Mouse (Mus musculus) Muller cell, postnatal 12 days (primary cell): ENCODE measurements around the gene Dkk1.
A peak's percentile ranks its signal among the peaks of the same experiment; 100 is the strongest.

ENCODE experiments used
- DNase-seq: peaks from one replicate; pipeline ENCODE4 v3.0.0-alpha.2; 2015; ENCODE audit errors: inconsistent ontology term

Dkk1 gene

DNA sequence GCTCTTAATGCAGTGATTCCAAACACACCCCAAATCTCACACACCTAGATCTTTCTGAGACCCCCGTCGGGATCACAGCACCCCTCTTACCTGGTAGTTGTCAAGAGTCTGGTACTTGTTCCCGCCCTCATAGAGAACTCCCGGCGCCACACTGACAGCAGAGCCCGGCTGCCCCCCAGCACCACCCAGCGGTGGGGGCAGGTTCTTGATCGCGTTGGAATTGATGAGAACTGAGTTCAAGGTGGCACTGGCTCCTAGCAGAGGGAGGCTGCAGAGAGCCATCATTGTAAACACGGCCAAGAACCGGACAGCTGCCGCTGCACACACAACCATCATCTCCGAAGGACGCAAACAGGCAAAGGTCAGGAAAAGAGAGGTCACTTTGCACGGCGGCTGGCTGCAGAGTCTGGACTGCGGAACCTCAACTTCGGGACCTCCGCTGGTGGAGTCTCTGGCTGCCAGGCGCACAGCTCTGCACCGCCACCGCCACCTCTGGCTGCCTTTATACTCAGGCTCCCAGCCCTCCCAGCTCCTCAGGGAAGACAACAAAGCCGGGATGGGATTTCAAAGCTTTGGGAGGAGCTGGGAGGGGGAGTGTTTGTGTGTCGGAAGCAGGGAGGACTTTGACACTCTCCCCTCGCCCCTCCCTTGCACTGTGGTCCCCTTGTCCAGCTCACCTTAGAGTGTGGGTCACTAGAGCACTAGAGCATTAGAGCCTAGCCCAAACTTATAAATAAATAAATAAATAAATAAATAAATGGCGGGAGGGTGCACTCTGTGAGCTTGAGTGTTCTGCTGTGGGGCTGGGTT is at the start of gene Dkk1:
Dkk1 (minus strand) TSS at position 622 of the 810 bp plus-strand sequence.
- DNase-seq = peak; percentile 56

DNA sequence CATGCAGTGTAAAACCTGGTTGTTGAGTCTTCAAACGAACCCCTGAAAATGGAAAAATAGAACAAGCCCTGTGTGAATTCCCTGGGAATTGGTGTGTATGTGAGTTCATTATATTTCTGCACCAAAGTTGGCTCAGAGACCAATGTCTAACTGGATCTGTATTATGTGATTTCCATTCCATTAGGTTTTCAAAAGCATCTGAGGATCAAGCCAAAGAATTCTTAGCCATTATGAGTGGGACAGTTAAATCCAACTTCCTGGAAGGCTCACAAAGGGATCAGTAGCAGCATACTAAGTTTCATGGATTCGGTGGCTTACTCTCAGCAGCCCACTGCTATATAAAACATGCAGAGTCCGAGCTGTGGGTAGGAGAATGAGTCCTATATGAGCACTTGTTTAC is 36.9 kb upstream of the Dkk1 start:
- DNase-seq = peak; percentile 83

DNA sequence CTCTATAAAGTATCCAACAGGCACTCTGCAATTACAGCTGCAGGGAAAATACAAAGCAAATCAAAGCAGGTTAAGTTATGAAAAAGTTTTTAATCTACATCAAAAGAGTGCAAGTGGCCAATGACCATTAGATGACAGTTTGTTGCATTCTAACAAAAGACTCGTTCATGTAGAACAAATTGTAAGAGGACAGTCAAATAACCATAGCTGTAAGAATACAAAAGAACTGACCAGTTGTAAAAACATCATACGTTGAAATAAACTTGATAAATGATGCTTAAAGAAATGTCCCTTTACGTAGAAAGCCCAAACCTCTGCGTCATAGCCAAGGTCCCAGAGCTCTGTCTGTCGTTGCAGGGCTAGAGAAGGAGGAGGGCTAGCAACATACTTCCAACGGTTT is 15.1 kb upstream of the Dkk1 start:
- peak; percentile 69 for DNase-seq

DNA sequence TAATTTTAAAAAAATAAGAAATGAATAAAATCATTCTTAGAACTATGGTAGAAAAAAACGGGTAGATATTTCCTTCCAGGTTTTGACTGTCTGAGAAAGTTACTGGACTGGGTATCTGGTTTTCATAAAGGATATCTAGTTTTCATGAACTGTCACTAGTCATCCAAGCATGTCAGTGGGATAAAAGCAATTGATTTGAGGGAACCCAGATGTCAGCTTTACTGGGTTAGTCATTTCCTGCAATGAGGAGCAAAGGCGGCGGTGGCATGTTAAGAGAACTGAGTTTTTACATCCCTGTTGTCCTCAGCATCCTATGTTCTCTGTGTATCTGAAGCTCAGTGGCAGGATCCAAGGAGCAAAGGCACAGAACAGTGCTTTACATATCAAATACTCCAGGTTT is 14.4 kb upstream of the Dkk1 start:
- no peak for DNase-seq

DNA sequence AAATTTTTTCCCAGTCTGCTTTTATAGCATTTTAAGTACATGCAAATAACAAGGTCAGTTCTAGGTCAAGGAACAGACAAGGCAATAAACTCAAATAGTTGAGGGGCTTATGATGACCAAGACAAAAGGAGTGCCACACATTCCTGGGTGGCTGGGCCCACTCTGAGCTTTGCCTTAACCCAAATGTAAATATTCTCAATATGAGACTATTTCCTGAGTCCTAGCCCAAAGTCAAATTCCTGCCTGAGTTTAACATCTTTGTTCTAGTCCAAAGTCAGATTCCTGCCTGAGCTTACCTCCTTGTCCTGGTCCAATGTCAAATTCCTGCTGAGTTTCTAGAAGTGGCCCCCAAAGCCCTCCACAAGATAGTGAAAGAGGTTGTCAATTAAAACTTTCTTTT is 8.6 kb upstream of the Dkk1 start:
- DNase-seq = no peak

DNA sequence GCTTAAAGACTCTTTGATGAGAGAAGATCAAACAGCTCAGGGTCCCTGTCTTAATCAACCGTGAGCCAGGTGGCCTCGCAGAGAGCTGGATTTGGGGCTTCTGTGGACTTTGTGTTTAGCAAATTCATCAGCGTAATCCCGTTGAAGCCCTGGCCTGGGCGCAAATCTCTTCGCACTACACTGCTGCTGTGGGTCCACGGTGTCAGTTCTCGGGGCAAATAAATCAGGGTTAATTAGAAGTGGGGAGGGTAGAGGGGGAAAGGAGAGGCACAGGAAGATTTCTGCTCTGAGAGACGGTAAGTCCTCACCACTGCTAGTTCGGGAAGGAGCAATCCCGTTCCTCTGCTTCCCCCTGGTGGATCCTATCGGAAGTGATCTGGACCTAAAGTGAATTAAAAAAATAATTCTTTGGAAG is 5.0 kb upstream of the Dkk1 start:
- DNase-seq = peak; percentile 48

DNA sequence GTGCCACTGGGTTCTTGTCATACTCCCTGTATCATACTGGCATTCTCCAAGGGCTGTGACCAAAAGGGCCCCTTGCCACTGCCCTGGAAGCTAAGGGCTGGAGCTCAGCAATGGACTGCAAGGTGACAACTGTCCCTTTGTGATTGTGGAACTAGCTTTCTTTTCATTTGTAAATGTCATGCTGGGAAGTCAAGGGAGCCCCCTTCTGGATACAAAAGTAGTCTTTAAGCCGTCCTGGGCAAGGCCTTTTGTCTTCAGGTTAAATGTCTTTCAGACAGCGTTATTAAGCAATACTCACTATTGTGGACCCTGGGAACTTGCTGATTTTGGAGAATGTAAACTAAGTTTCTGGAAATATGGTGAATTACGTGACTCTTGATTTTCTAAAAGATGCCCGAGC is 4.3 kb upstream of the Dkk1 start:
- DNase-seq = no peak

DNA sequence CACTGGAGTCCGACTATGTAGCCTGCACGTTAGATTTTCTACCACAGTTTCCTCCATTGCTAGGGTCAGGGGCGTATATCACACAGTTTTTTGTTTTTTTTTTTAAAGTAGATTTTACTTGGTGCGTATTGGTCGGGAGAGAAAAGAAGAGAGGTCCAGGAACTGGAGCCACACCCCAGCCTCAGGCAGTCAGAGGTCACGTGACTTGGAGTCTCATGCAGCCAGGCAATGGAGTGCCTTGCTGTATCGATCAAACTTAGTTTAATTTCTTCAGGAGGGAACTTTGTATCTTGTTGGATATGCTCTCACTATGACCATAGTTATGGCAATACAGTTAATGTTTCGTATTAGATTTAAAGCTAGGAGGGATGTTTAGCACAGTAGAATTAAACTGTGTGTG is 2.8 kb upstream of the Dkk1 start:
- no peak for DNase-seq

DNA sequence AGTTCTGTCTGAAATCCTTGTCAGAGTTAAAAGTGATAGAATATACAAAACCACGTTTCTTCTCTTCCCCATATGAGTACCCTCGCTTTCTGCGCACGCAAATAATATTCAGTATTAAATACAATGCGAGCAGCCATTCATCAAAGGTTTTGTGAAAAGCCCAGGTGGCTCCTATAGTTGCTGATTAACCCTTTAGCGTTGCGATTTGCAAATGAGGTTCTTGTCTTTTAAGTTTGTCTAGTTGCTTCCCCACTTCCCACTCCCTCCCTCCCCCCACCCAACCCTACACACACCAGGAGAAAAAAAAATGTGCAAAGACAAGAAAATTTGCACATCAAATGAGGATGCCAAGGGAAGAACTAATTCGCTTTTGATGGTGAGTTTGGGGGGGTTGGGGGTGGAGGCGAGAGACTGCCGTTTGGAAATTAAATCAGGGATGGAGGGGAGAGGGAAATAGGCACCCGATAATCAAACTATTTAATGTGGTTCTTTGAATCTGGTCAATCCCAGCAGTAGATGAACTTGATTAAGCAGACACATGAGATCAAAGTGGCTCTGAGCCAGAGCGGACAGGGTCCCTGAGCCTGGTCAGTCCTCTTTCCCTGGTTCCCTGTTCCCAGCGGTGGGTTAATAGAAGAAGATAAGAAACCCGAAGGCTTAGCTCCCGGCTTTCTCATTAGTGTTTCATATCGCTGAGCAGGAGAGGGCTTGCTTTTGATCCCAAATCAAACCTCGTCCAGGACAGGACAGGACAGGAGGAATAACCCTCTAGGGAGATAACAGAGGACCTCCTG is 586 bp upstream of the Dkk1 start:
- no peak for DNase-seq

DNA sequence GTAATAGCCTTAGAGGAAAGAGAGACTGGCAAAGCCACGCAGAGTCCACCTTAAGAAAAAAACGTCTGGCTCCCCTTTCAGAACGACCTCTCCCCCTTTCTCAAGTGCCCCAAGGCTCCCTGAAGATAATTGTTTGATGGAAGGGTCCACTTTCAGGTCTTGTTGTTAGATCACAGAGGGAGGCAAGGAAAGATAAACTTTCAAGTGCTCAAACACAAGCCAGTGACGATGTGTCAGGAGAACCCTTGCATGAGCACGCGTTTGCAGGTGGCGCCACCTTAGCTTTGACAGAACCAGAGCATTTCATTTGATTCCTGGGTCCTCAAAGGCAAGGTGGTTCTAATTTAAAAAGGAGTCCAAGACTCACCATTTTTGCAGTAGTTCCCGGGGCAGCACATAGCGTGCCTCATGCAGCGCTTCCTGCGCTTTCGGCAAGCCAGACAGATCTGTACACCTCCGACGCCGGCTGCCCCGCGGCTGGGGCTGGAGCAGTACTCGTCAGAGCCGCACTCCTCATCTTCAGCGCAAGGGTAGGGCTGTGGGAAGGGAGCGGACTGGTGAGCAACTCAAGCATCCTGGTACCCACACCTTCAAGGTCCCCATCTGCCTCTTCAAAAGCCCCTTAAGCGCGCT is 938 bp downstream of the Dkk1 start:
- no peak for DNase-seq

DNA sequence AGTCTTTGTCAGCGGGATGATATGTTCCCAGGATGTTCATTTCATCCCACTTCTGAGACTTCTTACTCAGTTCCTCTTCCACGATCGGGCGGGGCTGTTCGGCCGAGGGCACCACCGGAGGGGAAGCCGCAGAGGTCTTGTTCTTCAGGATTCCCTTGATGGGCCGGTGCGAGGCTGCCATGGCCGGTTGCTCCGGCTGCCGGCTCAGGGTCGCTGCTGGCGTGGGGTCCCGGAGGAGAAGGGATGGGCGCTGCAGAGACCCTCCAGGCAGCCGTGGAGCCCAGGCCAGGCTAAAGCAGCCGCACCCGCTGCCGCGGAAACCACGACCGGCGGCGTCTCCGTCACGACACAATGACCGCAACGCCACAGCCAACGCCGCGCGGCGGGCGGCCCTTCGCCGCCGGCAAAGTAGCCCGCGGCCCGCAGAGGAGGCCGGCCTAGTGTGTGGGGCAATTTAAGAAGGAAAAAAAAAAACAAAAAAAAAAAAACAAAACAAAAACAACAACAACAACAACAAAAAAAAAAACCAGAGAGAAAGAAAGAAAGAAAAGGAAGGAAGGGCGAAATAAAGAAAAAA is 10.0 kb downstream of the Dkk1 start:
- peak; percentile 54 for DNase-seq

DNA sequence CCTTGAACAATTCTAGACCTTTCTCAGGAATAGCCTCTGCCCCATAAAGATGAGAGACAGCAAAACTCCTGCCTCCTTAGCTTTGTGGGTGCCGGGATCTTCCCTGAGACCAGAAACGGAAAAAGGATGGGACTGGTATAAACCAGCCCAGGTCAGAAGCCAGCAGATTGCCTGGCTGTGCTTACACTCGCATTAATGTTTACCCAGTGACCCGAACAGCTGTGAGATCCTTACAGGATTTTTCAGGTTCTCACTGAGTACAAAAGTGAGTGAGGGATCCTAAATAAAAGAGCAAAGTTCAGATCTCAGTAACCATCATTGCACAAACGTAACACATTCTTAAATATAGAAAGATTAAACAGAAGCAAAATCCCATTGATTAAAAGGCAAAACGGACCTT is 32.7 kb downstream of the Dkk1 start:
- no peak for DNase-seq

DNA sequence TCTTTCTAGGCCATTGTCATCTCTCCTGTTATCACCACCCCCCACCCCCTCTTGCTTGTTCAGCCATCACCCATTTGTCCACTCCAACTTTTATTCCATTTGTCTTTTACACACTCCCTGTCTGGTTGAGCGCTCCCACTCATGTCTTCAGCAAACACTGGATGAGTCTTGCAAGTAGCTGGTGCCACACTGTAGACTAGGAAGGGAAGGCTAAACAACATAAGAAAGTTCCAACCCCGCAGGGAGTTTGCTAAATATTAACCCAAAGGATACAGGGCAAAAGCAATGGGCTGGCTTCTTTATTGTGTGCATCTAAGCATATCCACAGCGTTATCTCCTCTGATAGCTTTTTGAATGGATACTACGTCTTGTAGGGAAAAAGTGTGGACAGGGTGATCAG is 39.0 kb downstream of the Dkk1 start:
- DNase-seq = no peak

DNA sequence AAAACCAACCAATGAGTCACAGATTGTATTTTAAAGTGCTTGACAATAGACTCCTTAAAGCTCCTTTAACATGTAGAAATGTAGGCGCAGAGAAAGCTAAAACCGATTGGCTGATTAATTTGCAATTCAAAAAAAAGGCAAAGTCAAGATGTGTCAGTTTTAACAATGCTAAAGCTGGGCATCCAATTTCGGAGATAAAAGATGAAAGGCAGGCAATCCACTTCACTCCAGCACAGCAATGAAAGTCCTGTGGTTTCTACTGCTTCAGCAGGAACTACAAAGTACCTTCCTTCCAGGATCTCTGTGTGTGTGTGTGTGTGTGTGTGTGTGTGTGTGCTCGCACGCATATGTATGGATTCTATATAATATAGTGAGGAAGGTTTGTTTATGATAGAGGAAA is 44.0 kb downstream of the Dkk1 start:
- no peak for DNase-seq
